Mouse (Mus musculus) lung, postnatal 25 days (tissue): ENCODE results near the gene Bean1.

Source experiments
- DNase-seq: peaks from one replicate; pipeline ENCODE4 v3.0.0; 2022; ENCODE audit warnings: low spot score

Bean1 gene

GRCm38 (mm10) chr8:104170118-104171049 lies at the start of gene Bean1:
Gene Bean1, plus strand, starts transcription at chr8:104170442.
- DNase-seq, result peak; percentile 13

- DNase-seq, result peak; percentile 76
Measured at GRCm38 (mm10) chr8:104121640-104122416, 48.4 kb upstream of the Bean1 start.

GRCm38 (mm10) chr8:104123080-104123657 lies 47.1 kb upstream of the Bean1 start:
- DNase-seq, result no peak

GRCm38 (mm10) chr8:104124534-104124933 lies 45.7 kb upstream of the Bean1 start:
- no peak for DNase-seq

- DNase-seq, result no peak
Measured at GRCm38 (mm10) chr8:104127160-104127883, 42.9 kb upstream of the Bean1 start.

- no peak for DNase-seq
Measured at GRCm38 (mm10) chr8:104130916-104131315, 39.3 kb upstream of the Bean1 start.

GRCm38 (mm10) chr8:104131414-104131975 lies 38.7 kb upstream of the Bean1 start:
- no peak for DNase-seq

GRCm38 (mm10) chr8:104134521-104134920 lies 35.7 kb upstream of the Bean1 start:
- DNase-seq, result no peak

GRCm38 (mm10) chr8:104136277-104136676 lies 34.0 kb upstream of the Bean1 start:
- DNase-seq, result no peak

GRCm38 (mm10) chr8:104137636-104138035 lies 32.6 kb upstream of the Bean1 start:
- no peak for DNase-seq

GRCm38 (mm10) chr8:104140611-104141010 lies 29.6 kb upstream of the Bean1 start:
- no peak for DNase-seq

GRCm38 (mm10) chr8:104142415-104142814 lies 27.8 kb upstream of the Bean1 start:
- DNase-seq, result no peak

GRCm38 (mm10) chr8:104143379-104143778 lies 26.9 kb upstream of the Bean1 start:
- no peak for DNase-seq

GRCm38 (mm10) chr8:104144434-104145216 lies 25.6 kb upstream of the Bean1 start:
- DNase-seq, result no peak

GRCm38 (mm10) chr8:104145981-104146689 lies 24.1 kb upstream of the Bean1 start:
- peak; percentile 72 for DNase-seq

GRCm38 (mm10) chr8:104146717-104147494 lies 23.3 kb upstream of the Bean1 start:
- DNase-seq, result no peak

- no peak for DNase-seq
Measured at GRCm38 (mm10) chr8:104147947-104148346, 22.3 kb upstream of the Bean1 start.

- no peak for DNase-seq
Measured at GRCm38 (mm10) chr8:104160731-104161130, 9.5 kb upstream of the Bean1 start.

- no peak for DNase-seq
Measured at GRCm38 (mm10) chr8:104169461-104169860, 781 bp upstream of the Bean1 start.
